Mouse (Mus musculus): Measurements from ENCODE around the gene Dot1l.

The Dot1l gene

GRCm38 (mm10) chr10:80754594-80755290 lies at the start of gene Dot1l:
Gene Dot1l (plus strand): TSS chr10:80755206.
- peak; percentile 97 for DNase-seq (ENCODE audit: low spot score in 2 of 2)

- DNase-seq (ENCODE audit: low spot score in 2 of 2) = no peak
These were observed 49.5 kb upstream of the Dot1l start for GRCm38 (mm10) chr10:80705479-80705878.

- DNase-seq (ENCODE audit: low spot score in 2 of 2) = no peak
These were observed 44.2 kb upstream of the Dot1l start for GRCm38 (mm10) chr10:80710834-80711233.

GRCm38 (mm10) chr10:80717281-80717680 lies 37.7 kb upstream of the Dot1l start:
- DNase-seq (ENCODE audit: low spot score in 2 of 2) = no peak

GRCm38 (mm10) chr10:80727369-80728127 lies 27.5 kb upstream of the Dot1l start:
- no peak for DNase-seq (ENCODE audit: low spot score in 2 of 2)

- no peak for DNase-seq (ENCODE audit: low spot score in 2 of 2)
These were observed 22.4 kb upstream of the Dot1l start for GRCm38 (mm10) chr10:80732611-80733101.

GRCm38 (mm10) chr10:80736731-80737130 lies 18.3 kb upstream of the Dot1l start:
- no peak for DNase-seq (ENCODE audit: low spot score in 2 of 2)

- no peak for DNase-seq (ENCODE audit: low spot score in 2 of 2)
These were observed 16.3 kb upstream of the Dot1l start for GRCm38 (mm10) chr10:80738657-80739056.

GRCm38 (mm10) chr10:80741146-80741545 lies 13.9 kb upstream of the Dot1l start:
- no peak for DNase-seq (ENCODE audit: low spot score in 2 of 2)

- no peak for DNase-seq (ENCODE audit: low spot score in 2 of 2)
These were observed 13.3 kb upstream of the Dot1l start for GRCm38 (mm10) chr10:80741634-80742179.

GRCm38 (mm10) chr10:80742180-80742978 lies 12.6 kb upstream of the Dot1l start, which contains the start of gene Ap3d1:
Gene Ap3d1 (minus strand): TSS chr10:80742264.
- peak; percentile 96 to 97 for DNase-seq (ENCODE audit: low spot score in 2 of 2)

- no peak for DNase-seq (ENCODE audit: low spot score in 2 of 2)
These were observed 10.7 kb upstream of the Dot1l start for GRCm38 (mm10) chr10:80744262-80744661.

GRCm38 (mm10) chr10:80747410-80747809 lies 7.6 kb upstream of the Dot1l start:
- DNase-seq (ENCODE audit: low spot score in 2 of 2) = peak; percentile 74 to 83

- no peak for DNase-seq (ENCODE audit: low spot score in 2 of 2)
These were observed 6.4 kb upstream of the Dot1l start for GRCm38 (mm10) chr10:80748609-80749008.

GRCm38 (mm10) chr10:80751188-80751832 lies 3.7 kb upstream of the Dot1l start:
- DNase-seq (ENCODE audit: low spot score in 2 of 2) = peak; percentile 77 to 83

GRCm38 (mm10) chr10:80752079-80752625 lies 2.9 kb upstream of the Dot1l start:
- DNase-seq (ENCODE audit: low spot score in 2 of 2) = no peak

GRCm38 (mm10) chr10:80755291-80756015 lies 447 bp downstream of the Dot1l start:
- DNase-seq (ENCODE audit: low spot score in 2 of 2) = no peak

- DNase-seq (ENCODE audit: low spot score in 2 of 2) = no peak
These were observed 1.1 kb downstream of the Dot1l start for GRCm38 (mm10) chr10:80756099-80756498.

- DNase-seq (ENCODE audit: low spot score in 2 of 2) = no peak
These were observed 1.5 kb downstream of the Dot1l start for GRCm38 (mm10) chr10:80756509-80756908.

GRCm38 (mm10) chr10:80756967-80757366 lies 2.0 kb downstream of the Dot1l start:
- peak; percentile 67 to 71 for DNase-seq (ENCODE audit: low spot score in 2 of 2)

Measured in right cerebral cortex, adult 2 months (tissue).